Mouse (Mus musculus) embryonic facial prominence, embryonic 15.5 days (tissue): Measurements from ENCODE around the gene Timm8b. TPM values are rescaled to one million over a fixed set of nuclear protein-coding genes. Genes with fewer than 3 reads are reported as not detected.

Experiments used
- ATAC-seq: fragments of 200-750 bp; cut with Nextera tagmentation; 2 replicates; pipeline ENCODE4 v1.8.0; 2017; ENCODE audit warnings: low read depth, moderate TSS enrichment; ENCODE audit not compliant: insufficient number of reproducible peaks, low FRiP score, low TSS enrichment
- H3K27ac ChIP-seq: fragments of 300-500 bp; sonication (generic); replicated peaks from 2 replicates; pipeline ENCODE4 v1.5.1; 2015; ENCODE audit warnings: mild to moderate bottlenecking, inconsistent platforms
- H3K27me3 ChIP-seq: fragments of 300-500 bp; sonication (generic); 2 replicates; pipeline ENCODE4 v1.6.1; 2015; ENCODE audit warnings: inconsistent platforms
- H3K36me3 ChIP-seq: fragments of 300-500 bp; sonication (generic); 2 replicates; pipeline ENCODE4 v1.6.1; 2015; ENCODE audit warnings: mild to moderate bottlenecking, inconsistent platforms
- H3K4me1 ChIP-seq: fragments of 300-500 bp; sonication (generic); 2 replicates; pipeline ENCODE4 v1.6.1; 2015; ENCODE audit warnings: inconsistent platforms
- H3K4me2 ChIP-seq: fragments of 300-500 bp; sonication (generic); replicated peaks from 2 replicates; pipeline ENCODE4 v1.6.1; 2015; ENCODE audit warnings: mild to moderate bottlenecking, inconsistent platforms
- H3K4me3 ChIP-seq: fragments of 300-500 bp; sonication (generic); replicated peaks from 2 replicates; pipeline ENCODE4 v1.5.1; 2015; ENCODE audit warnings: mild to moderate bottlenecking, inconsistent platforms
- H3K9ac ChIP-seq: fragments of 300-500 bp; sonication (generic); 2 replicates; pipeline ENCODE4 v1.6.1; 2015; ENCODE audit warnings: inconsistent platforms
- H3K9me3 ChIP-seq: fragments of 300-500 bp; sonication (generic); replicated peaks from 2 replicates; pipeline ENCODE4 v1.6.1; 2016; ENCODE audit warnings: inconsistent platforms
- WGBS: fragments of 180-500 bp; shearing (Covaris S2); methylation state at CpG from one replicate; pipeline ENCODE4 v1.1.7; 2015; 5-methylcytosine and 5-hydroxymethylcytosine counted together
- polyA plus RNA-seq: library from polyadenylated mRNA; unstranded; fragments of >200 nt; fragmentation: Nextera tagmentation; extraction: Ambion mirVana; gene quantifications from 2 replicates; pipeline ENCODE4 v1.2.1, GENCODE M21; 2015

Timm8b gene
- polyA plus RNA-seq, 1 experiment from 2014 or later, result 217 TPM

DNA sequence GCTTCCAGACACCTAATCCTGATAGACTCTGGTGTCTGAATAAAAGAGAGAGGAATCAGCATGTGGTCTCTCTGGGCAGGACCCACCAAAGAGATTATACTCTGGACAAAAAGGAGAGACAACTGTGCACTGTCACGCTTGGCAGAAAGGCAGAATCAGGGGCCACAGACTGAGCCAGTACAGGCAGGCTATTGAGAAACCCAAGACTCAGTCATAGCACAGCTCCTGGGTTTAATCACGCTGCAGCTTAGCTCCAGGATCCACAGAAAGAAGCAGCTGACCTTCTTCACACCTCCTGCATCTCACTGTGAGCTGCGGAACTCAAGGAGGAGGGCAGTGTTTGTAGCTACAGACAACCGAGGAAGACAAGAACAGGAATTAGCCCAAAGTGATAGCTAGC, 23.3 kb upstream of the Timm8b start:
- Histone ChIP-seq H3K4me2 (no peak overlapping the region), H3K27ac (no peak overlapping the region), H3K9ac (no peak overlapping the region), H3K4me3 (no peak overlapping the region), H3K36me3 (no peaks in the 10 kb centered on the region), H3K4me1 (no peaks in the 10 kb centered on the region), H3K27me3 (no peaks in the 10 kb centered on the region), H3K9me3 (no peaks in the 10 kb centered on the region)
- no peak for ATAC-seq
- 41% methylated on average over 4 of the region's 4 CpGs for WGBS

DNA sequence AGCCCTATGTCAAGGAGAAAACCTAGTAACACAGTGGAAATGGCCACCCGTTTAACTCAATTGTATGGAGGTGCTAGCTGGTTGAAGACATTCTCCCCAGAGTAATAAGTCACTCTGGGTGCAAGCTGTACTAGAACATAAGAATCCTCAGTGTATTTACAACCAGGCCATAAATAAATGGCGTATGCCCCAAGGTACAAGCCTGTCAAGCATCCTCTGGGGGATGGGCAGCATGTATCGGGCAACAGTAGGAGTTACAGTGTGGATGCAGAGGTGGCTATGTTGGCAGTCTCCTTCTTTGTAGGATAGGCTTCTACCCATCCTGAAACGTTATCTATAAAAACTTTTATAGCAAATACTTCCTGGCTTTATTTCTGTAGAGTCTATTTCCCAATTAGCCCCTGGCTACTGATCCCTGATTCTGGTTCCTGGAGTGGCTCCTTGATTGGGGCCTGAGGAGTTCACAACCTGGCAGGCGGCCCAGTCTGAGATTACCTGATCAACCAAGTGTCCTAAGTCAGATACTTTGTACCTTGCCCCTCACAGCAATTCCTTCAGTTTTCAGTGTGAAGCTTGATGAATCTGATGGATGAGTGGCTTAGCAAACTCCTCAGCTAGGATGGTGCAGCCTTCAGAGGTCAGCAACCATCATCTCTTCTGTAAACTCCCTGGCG, 18.4 kb upstream of the Timm8b start:
- Histone ChIP-seq H3K9me3 (no peaks in the 10 kb centered on the region), H3K4me2 (no peak overlapping the region), H3K27ac (no peak overlapping the region), H3K27me3 (no peaks in the 10 kb centered on the region), H3K9ac (no peak overlapping the region), H3K36me3 (no peaks in the 10 kb centered on the region), H3K4me1 (no peaks in the 10 kb centered on the region), H3K4me3 (no peak overlapping the region)
- ATAC-seq, result no peak
- WGBS, result 76% methylated on average over 6 of the region's 6 CpGs

GRCm38 (mm10) chr9:50586955-50587354, 16.8 kb upstream of the Timm8b start:
- no peak overlapping the region for H3K9ac ChIP-seq
- ATAC-seq, result no peak
- H3K27me3 ChIP-seq, result no peaks in the 10 kb centered on the region
- H3K27ac ChIP-seq, result no peak overlapping the region
- no peaks in the 10 kb centered on the region for H3K36me3 ChIP-seq
- H3K4me1 ChIP-seq, result no peaks in the 10 kb centered on the region
- 72% methylated on average over 4 of the region's 4 CpGs for WGBS
- H3K9me3 ChIP-seq, result no peaks in the 10 kb centered on the region
- H3K4me2 ChIP-seq, result no peak overlapping the region
- no peak overlapping the region for H3K4me3 ChIP-seq

GRCm38 (mm10) chr9:50590856-50591518, 12.7 kb upstream of the Timm8b start:
- ATAC-seq, result no peak
- no peaks in the 10 kb centered on the region for H3K27me3 ChIP-seq
- H3K4me3 ChIP-seq, result no peak overlapping the region
- no peak overlapping the region for H3K9ac ChIP-seq
- H3K36me3 ChIP-seq, result peaks cover 12% of the 10 kb centered on the region
- no peak overlapping the region for H3K4me2 ChIP-seq
- 68% methylated on average over 10 of the region's 10 CpGs for WGBS
- H3K9me3 ChIP-seq, result no peaks in the 10 kb centered on the region
- H3K27ac ChIP-seq, result no peak overlapping the region
- no peaks in the 10 kb centered on the region for H3K4me1 ChIP-seq

- Histone ChIP-seq H3K27me3 (no peaks in the 10 kb centered on the region), H3K9ac (no peak overlapping the region), H3K36me3 (peaks cover 30% of the 10 kb centered on the region), H3K4me3 (no peak overlapping the region), H3K27ac (no peak overlapping the region), H3K4me1 (no peaks in the 10 kb centered on the region), H3K9me3 (no peaks in the 10 kb centered on the region), H3K4me2 (no peak overlapping the region)
- ATAC-seq, result no peak
- WGBS, result 88% methylated on average over 9 of the region's 9 CpGs
Observed at GRCm38 (mm10) chr9:50592955-50593354, 10.8 kb upstream of the Timm8b start.

GRCm38 (mm10) chr9:50593544-50593943, 10.2 kb upstream of the Timm8b start:
- Histone ChIP-seq H3K4me3 (no peak overlapping the region), H3K36me3 (peaks cover 36% of the 10 kb centered on the region), H3K27me3 (no peaks in the 10 kb centered on the region), H3K4me1 (no peaks in the 10 kb centered on the region), H3K4me2 (no peak overlapping the region), H3K9me3 (no peaks in the 10 kb centered on the region), H3K27ac (no peak overlapping the region), H3K9ac (no peak overlapping the region)
- no peak for ATAC-seq
- 66% methylated on average over 3 of the region's 3 CpGs for WGBS

DNA sequence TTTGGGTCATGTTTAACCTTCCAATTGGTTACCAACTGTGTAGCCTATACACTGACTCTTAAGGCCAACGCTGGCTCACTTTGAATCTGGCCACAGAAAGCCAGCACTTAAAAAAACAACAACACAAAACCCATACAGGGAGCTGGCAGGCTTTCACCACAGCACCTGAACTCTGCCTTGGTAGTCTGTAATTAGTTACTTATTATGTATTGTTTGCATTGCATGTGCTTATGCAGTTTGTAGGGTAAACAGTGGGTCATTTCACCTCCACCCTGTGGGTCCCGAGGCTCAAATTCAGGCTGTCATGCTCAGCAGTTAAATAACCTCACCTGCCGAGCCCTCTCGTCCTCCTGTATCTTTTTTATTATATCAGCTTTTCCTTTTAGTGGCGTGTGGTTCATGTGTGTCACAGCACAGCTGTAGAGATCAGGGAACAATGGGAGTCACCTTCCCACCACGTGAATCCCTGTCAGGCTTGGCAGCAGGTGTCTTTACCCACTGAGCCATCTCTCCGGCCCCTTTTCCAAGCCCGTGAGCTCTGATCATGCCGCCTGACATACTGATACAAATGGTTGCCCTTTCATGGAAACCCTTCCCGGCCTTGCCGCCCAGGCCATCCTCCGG, 8.8 kb upstream of the Timm8b start:
- Histone ChIP-seq H3K4me1 (no peaks in the 10 kb centered on the region), H3K36me3 (peaks cover 48% of the 10 kb centered on the region), H3K4me3 (no peak overlapping the region), H3K4me2 (no peak overlapping the region), H3K9me3 (no peaks in the 10 kb centered on the region), H3K9ac (no peak overlapping the region), H3K27ac (no peak overlapping the region), H3K27me3 (no peaks in the 10 kb centered on the region)
- 77% methylated on average over 12 of the region's 12 CpGs for WGBS
- no peak for ATAC-seq

- Histone ChIP-seq H3K27me3 (no peaks in the 10 kb centered on the region), H3K36me3 (peaks cover 53% of the 10 kb centered on the region), H3K9ac (no peak overlapping the region), H3K27ac (no peak overlapping the region), H3K4me3 (no peak overlapping the region), H3K4me1 (peaks cover 5% of the 10 kb centered on the region), H3K4me2 (no peak overlapping the region), H3K9me3 (no peaks in the 10 kb centered on the region)
- 92% methylated on average over 8 of the region's 8 CpGs for WGBS
- ATAC-seq, result no peak
Observed at GRCm38 (mm10) chr9:50596973-50597372, 6.7 kb upstream of the Timm8b start.

DNA sequence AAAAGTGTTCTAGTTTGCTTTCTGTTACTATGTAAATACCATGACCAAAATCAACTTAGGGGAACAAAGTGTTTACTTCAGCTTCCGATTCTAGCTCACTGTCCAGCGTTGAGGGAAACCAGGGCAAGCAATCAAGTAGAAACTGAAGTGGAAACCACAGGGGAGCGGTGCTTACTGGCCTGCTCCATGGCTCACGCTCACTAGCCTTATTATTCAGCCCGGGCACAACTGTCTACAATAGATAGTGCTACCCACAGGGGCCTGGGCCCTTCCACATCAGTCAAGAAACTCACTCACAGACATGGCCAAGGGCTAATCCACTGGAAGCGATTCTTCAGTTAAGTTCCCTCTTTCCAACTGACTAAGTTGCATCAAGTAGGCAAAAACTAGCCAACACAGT, 2.2 kb upstream of the Timm8b start:
- Histone ChIP-seq H3K27ac (no peak overlapping the region), H3K4me3 (no peak overlapping the region), H3K36me3 (peaks cover 46% of the 10 kb centered on the region), H3K4me1 (peaks cover 25% of the 10 kb centered on the region), H3K9me3 (no peaks in the 10 kb centered on the region), H3K4me2 (no peak overlapping the region), H3K9ac (no peak overlapping the region), H3K27me3 (no peaks in the 10 kb centered on the region)
- ATAC-seq, result no peak
- WGBS, result 90% methylated on average over 6 of the region's 6 CpGs

DNA sequence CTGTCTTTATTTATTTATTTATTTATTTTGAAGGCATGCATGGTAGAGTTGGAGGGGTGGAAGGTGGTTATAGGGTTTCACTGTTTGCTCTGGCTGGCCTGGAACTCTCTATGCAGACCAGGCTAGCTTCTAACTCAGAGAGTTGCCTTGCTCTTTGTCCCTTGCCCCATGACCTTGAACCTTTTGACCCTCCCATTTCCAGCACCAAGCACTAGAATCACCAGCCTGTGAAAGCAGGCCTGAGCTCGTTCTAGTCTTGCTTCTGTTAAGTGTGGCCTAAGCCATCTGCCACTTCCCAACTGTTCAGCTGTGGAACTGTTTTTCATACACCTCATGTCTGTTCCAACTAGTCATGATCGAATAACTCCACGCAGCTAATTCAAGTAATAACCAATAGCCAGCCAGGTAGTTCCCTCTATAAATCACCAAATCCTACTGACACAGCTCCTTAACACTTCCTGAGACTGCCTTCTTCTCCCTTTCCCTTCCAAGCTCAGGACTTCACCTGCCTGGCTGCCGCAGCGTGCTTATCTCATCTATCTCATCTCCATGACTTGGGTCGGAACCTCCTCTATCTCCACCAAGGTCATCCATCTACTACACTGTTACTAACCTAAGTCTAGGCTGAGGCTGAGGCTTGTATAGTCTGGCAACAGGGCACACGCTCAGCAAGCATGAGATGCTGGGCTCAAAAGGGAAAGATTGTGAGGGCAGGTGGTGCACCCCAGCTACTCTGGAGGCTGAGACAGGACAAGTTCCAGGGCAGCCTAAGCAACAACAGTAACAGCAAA, 1.5 kb upstream of the Timm8b start:
- Histone ChIP-seq H3K36me3 (peaks cover 44% of the 10 kb centered on the region), H3K4me3 (peak overlapping the region; percentile 72), H3K9ac (peak overlapping the region; percentile 57; the same call in 1 of the 2 replicates), H3K27me3 (no peaks in the 10 kb centered on the region), H3K4me2 (peak overlapping the region; percentile 80), H3K27ac (no peak overlapping the region), H3K4me1 (peaks cover 25% of the 10 kb centered on the region), H3K9me3 (no peaks in the 10 kb centered on the region)
- no peak for ATAC-seq
- 88% methylated on average over 7 of the region's 7 CpGs for WGBS

DNA sequence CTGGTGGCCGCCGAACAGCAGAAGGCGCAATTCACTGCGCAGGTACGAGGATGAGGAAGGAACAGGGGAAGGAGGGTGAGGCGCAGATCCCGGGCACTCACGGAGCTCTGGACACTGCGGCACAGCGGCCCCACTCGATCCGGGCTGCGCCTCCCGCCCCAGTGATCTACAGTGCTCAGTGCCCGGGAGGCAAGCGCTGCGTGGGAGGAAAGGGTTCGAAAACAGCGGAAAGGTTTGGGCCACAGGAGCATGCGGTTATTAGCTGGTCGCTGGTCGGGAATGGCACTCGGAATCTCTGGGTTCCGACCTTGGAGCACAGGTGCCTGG, 251 bp downstream of the Timm8b start:
- no peaks in the 10 kb centered on the region for H3K9me3 ChIP-seq
- under 1% methylated on average over 24 of the region's 24 CpGs for WGBS
- H3K27me3 ChIP-seq, result no peaks in the 10 kb centered on the region
- H3K4me2 ChIP-seq, result peak overlapping the region; percentile 80
- ATAC-seq, result peak; percentile 78
- H3K9ac ChIP-seq, result peak overlapping the region; percentile 73
- H3K36me3 ChIP-seq, result peaks cover 37% of the 10 kb centered on the region
- H3K27ac ChIP-seq, result peak overlapping the region; percentile 85
- H3K4me3 ChIP-seq, result peak overlapping the region; percentile 72
- H3K4me1 ChIP-seq, result peaks cover 25% of the 10 kb centered on the region
